Mouse (Mus musculus) cerebellum, adult 11-12 months (tissue): ENCODE results near the gene Ubxn1.

Experiments
- DNase-seq: peaks from one replicate; pipeline ENCODE4 v3.0.0; 2022

Ubxn1 gene

DNA sequence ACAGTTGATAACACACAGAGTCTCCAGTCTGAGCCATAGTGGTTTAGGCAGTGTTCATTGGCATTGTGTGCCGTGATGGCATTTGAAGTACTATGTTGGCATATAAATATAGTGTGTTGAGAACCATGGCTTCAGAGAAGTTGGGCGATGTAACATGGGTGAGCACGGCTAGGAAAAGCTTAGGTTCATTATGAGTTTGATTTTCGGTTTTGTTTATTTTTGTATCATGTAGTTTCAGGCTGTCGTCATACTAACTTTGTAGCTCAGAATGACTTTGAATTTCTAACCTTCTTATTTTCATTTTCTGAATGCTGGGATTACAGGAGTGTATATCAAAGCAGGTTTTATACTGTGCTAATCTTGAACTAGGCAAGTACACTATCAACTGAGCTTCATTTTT is 32.1 kb downstream of the Ubxn1 start:
- no peak for DNase-seq

DNA sequence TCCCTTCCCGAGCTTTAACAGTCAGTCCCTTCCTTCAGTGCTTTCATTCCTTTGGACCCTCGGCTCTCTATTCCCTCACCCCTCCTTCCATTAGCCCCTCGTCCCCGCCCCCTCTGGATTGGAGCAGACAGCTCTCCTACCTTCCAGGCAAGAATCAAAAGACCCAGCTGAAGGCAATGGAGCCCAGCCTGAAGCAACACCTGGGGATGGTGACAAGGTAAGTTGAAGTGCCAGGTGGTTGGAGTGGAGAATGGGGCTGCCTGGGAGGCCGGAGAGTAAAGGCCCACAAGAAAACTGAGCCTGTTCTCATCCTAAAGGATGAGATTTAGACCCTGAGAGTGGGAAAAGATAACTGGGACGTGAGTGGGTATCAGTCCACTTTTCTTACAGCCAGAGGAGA is 37.2 kb downstream of the Ubxn1 start:
- no peak for DNase-seq

- no peak for DNase-seq
These were observed 40.5 kb downstream of the Ubxn1 start for GRCm38 (mm10) chr19:8911810-8912209.

DNA sequence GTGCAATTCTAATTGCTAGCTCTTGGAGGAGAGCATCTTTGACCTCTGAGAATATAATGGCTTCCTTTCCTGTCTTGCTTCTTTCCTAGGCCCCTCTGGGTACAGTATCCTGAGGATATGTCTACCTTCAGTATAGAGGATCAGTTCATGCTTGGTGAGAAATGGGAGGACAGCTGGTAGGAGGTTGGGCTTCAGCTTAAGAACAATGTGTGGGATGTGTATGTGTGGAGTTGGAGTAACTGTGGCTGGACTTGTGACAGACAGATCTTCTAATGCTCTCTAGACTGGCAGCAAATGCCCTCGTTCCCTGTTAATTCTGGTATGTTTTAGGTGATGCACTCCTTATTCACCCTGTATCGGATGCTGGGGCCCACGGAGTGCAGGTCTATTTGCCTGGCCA is 42.9 kb downstream of the Ubxn1 start:
- DNase-seq = no peak

DNA sequence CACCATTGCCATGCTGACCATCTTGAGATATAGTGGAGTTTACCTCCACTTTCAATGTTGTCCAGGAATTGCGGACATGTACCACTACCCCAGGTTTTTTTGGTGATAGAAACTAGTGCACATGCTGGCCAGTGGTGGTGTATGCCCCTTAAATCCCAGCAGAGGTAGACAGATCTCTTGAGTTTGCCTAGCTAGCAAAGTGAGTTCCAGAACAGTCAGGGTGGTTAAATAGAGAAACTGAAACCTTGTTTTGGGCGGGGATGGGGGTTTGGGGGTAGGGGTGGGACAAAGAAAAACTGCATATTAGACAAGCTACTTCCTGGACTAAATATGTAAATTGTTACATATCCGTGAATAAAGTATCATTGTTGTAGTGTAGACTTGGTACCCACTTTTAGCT is 47.7 kb downstream of the Ubxn1 start:
- no peak for DNase-seq

- DNase-seq = no peak
These were observed 48.4 kb downstream of the Ubxn1 start for GRCm38 (mm10) chr19:8919684-8920072.

GRCm38 (mm10) chr19:8920073-8920736 is 48.9 kb downstream of the Ubxn1 start, which contains the start of gene B3gat3:
B3gat3 (plus strand) TSS chr19:8920374.
- peak; percentile 96 for DNase-seq

DNA sequence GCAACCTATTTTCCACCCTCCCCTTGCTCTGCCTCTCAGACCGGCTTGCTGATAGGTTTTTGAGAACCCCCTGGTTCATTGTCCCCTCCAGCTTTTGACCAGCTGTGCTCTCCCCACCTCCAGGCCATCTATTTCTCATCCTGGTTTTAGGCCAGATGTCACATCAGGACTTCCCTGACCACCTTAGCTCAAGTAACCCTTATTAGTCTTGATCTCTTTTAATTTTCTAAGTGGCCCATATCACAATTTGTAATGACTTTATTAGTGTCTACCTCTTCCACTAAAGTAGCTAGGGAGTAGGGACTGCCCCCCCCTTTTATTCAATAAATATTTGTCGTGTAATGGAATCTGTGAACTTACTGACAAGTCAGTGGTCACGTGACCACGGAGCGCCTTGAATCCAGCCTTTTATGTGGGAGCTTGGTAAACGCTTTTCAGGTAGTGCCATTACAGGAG is 49.6 kb downstream of the Ubxn1 start:
- no peak for DNase-seq

- DNase-seq = no peak
These were observed 50.4 kb downstream of the Ubxn1 start for GRCm38 (mm10) chr19:8921741-8922140.
